Mouse (Mus musculus) stomach, postnatal 0 days (tissue): ENCODE measurements around the gene H13. TPM values are rescaled to one million over a fixed set of nuclear protein-coding genes. Genes with fewer than 3 reads are reported as not detected.

Source experiments
- ATAC-seq: fragments of 200-750 bp; cut with Nextera tagmentation; 2 replicates; pipeline ENCODE4 v1.8.0; 2017; ENCODE audit not compliant: low FRiP score, low TSS enrichment
- DNase-seq: peaks from one replicate; pipeline ENCODE4 v3.0.0-alpha.2; 2016; ENCODE audit warnings: low spot score
- H3K27ac ChIP-seq: fragments of 300-500 bp; sonication (generic); replicated peaks from 2 replicates; pipeline ENCODE4 v1.5.1; 2014; ENCODE audit warnings: mild to moderate bottlenecking, control low read depth
- H3K27me3 ChIP-seq: fragments of 300-500 bp; sonication (generic); 2 replicates; pipeline ENCODE4 v1.6.1; 2014; ENCODE audit warnings: low read length; ENCODE audit not compliant: control insufficient read depth, insufficient read depth
- H3K36me3 ChIP-seq: fragments of 300-500 bp; sonication (generic); 2 replicates; pipeline ENCODE4 v1.6.1; 2014; ENCODE audit warnings: low read length, mixed read lengths; ENCODE audit not compliant: control insufficient read depth, insufficient read depth
- H3K4me1 ChIP-seq: fragments of 300-500 bp; sonication (generic); replicated peaks from 2 replicates; pipeline ENCODE4 v1.6.1; 2014; ENCODE audit warnings: antibody characterized with exemption; ENCODE audit not compliant: control insufficient read depth, insufficient read depth
- H3K4me2 ChIP-seq: fragments of 300-500 bp; sonication (generic); replicated peaks from 2 replicates; pipeline ENCODE4 v1.6.1; 2014; ENCODE audit warnings: low read depth, mild to moderate bottlenecking, control low read depth, moderate library complexity
- H3K4me3 ChIP-seq: fragments of 300-500 bp; sonication (generic); 2 replicates; pipeline ENCODE4 v1.5.1; 2014; ENCODE audit warnings: low read depth, low read length, control low read depth
- H3K9ac ChIP-seq: fragments of 300-500 bp; sonication (generic); 2 replicates; pipeline ENCODE4 v1.6.1; 2014; ENCODE audit warnings: mild to moderate bottlenecking, low read length, control low read depth, mixed read lengths
- H3K9me3 ChIP-seq: fragments of 300-500 bp; sonication (generic); 2 replicates; pipeline ENCODE4 v1.6.1; 2016; ENCODE audit warnings: low read length; ENCODE audit not compliant: control insufficient read depth
- CTCF ChIP-seq: IDR thresholded peaks from 2 replicates; pipeline ENCODE4 v1.5.1; 2016; ENCODE audit warnings: antibody characterized with exemption, low read depth, mild to moderate bottlenecking, moderate library complexity
- EP300 ChIP-seq: optimal IDR thresholded peaks from 2 replicates; pipeline ENCODE3; 2016; ENCODE audit warnings: antibody characterized with exemption
- WGBS: fragments of 180-500 bp; shearing (Covaris S2); extraction: QIAGEN DNeasy Blood & Tissue Kit; methylation state at CpG from one replicate; pipeline ENCODE4 v1.1.7; 2014; 5-methylcytosine and 5-hydroxymethylcytosine counted together
- polyA plus RNA-seq: library from polyadenylated mRNA; unstranded; fragments of >200 nt; fragmentation: Nextera tagmentation; extraction: Ambion mirVana; gene quantifications from 2 replicates; pipeline ENCODE4 v1.2.1, GENCODE M21; 2015

H13 gene
- polyA plus RNA-seq, 1 experiment from 2014 or later: 121 TPM

DNA sequence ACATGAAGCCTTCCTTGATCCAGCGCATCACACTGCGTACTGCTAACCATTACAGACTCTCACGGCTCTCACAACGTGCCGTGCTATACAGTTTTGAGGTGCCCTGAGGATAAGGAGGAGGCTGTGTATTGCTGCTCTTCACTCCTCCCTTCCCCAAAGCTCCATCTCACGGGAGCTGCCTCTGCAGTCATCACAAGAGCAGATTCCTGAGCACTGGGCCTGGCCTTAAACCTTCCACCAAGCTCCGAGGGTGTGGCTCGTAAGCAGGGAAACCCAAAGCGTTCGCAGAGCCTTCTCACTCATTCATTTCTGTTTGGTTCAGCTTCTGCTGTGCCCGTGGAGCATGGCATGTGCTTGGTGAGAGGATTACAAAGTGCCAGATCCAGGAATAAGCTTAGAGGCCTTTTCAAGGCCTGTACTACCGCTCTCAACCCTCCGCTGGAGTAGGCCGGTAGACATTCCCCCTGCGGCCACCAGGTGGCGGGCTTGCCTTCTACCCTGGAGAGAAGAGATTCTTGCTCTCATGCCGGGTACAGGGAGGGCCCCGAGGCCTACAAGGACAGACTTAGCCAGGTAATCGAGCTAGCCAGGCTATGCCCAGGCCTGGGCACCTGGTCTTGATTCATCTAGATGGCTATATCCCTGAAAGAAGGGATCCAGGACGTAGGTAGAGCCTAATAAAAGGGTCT lies 27.4 kb downstream of the H13 start:
- WGBS: 36% methylated on average over 20 of the region's 20 CpGs
- Histone ChIP-seq H3K27me3 (no peaks in the 10 kb centered on the region), H3K9me3 (no peaks in the 10 kb centered on the region), H3K4me3 (no peak overlapping the region), H3K36me3 (peaks cover 15% of the 10 kb centered on the region), H3K27ac (peak overlapping the region; percentile 82), H3K4me2 (no peak overlapping the region), H3K4me1 (no peaks in the 10 kb centered on the region), H3K9ac (peak overlapping the region; percentile 69)
- TF ChIP-seq CTCF (peak; percentile 99), EP300 (no peak)
- ATAC-seq: peak; percentile 72
- DNase-seq: peak; percentile 92

DNA sequence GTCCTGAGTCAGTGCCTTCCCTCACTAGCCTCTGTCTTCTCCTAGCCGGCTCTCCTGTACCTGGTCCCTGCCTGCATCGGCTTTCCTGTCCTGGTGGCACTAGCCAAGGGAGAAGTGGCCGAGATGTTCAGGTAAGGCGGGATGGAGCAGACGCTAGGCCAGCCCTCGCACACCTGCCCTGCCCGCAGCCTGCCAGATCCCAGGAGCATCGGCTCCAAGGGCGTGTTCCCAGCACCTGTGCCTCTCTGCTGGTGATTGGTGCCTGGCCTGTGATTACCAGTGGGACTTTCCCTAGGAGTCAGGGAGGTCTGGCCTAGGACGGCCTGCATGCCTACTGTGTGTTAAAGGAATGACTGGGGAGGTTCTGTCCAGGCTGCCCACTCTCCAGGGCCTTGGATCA lies 30.9 kb downstream of the H13 start:
- no peaks in the 10 kb centered on the region for H3K9me3 ChIP-seq
- H3K4me2 ChIP-seq: no peak overlapping the region
- H3K27me3 ChIP-seq: no peaks in the 10 kb centered on the region
- ATAC-seq (peak; percentile 10), DNase-seq (peak; percentile 44)
- 72% methylated on average over 10 of the region's 10 CpGs for WGBS
- no peak overlapping the region for H3K4me3 ChIP-seq
- no peak overlapping the region for H3K9ac ChIP-seq
- TF ChIP-seq CTCF (no peak), EP300 (no peak)
- H3K36me3 ChIP-seq: peaks cover 39% of the 10 kb centered on the region
- no peaks in the 10 kb centered on the region for H3K4me1 ChIP-seq
- peak overlapping the region; percentile 30; the same call in 1 of the 2 replicates for H3K27ac ChIP-seq

DNA sequence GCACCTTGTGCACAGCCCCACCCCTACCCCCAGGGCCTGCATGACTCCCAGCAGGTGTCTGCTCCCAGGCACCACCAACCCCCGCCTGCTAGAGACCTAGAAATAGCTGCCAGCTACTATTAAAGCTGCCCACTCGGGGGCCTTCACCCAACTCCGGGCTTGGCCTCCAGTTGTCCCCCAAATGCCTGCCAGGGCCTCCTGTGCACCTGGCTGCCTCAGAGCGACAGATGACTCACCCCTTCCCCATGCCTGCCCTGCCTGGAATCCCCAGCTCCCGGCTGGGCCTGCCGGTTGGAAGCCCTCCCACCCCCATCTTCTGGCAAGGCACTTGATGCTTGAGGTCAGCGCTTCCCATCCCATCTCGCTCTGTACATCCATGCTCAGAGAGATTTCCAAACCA lies 31.5 kb downstream of the H13 start:
- no peaks in the 10 kb centered on the region for H3K9me3 ChIP-seq
- H3K27ac ChIP-seq: peak overlapping the region; percentile 30; the same call in 1 of the 2 replicates
- H3K27me3 ChIP-seq: no peaks in the 10 kb centered on the region
- H3K4me2 ChIP-seq: no peak overlapping the region
- H3K4me3 ChIP-seq: no peak overlapping the region
- H3K36me3 ChIP-seq: peaks cover 42% of the 10 kb centered on the region
- H3K4me1 ChIP-seq: no peaks in the 10 kb centered on the region
- H3K9ac ChIP-seq: no peak overlapping the region
- WGBS: 73% methylated on average over 8 of the region's 8 CpGs
- no peak for TF ChIP-seq EP300
- TF ChIP-seq CTCF: no peak
- ATAC-seq (no peak), DNase-seq (no peak)

DNA sequence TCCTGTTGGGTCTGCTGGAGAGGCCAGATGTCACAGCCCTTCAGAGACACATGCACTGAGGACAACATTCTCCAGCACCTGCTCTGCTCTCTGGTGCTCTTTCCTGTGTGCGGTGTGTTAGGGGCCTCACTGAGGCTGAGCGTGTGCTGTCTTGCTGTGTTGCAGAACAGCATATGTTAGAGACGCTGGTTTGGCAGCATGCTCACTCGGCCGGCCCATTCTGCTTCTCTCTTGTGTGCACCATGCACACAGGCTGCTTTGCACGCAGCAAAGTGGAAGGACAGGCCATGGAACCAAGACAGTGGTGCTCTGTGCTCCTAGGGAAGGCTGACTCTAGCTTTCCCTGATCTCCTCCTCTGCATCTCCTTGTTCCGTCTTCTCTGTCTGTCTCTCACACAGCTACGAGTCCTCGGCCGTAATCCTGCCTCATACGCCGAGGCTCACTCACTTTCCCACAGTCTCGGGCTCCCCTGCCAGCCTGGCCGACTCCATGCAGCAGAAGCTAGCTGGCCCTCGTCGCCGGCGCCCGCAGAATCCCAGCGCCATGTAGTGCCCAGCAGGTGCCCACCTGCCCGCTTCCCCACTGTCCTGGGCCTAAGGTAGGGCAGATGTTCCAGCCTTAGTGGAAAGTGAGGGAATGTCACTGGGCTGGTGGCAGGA lies 34.5 kb downstream of the H13 start:
- DNase-seq (no peak), ATAC-seq (no peak)
- no peak overlapping the region for H3K4me2 ChIP-seq
- H3K4me3 ChIP-seq: no peak overlapping the region
- H3K9ac ChIP-seq: no peak overlapping the region
- TF ChIP-seq CTCF: no peak
- H3K27me3 ChIP-seq: no peaks in the 10 kb centered on the region
- H3K9me3 ChIP-seq: no peaks in the 10 kb centered on the region
- peaks cover 37% of the 10 kb centered on the region for H3K36me3 ChIP-seq
- WGBS: 89% methylated on average over 21 of the region's 21 CpGs
- peaks cover 13% of the 10 kb centered on the region; the same call in 1 of the 2 replicates for H3K4me1 ChIP-seq
- no peak overlapping the region for H3K27ac ChIP-seq

DNA sequence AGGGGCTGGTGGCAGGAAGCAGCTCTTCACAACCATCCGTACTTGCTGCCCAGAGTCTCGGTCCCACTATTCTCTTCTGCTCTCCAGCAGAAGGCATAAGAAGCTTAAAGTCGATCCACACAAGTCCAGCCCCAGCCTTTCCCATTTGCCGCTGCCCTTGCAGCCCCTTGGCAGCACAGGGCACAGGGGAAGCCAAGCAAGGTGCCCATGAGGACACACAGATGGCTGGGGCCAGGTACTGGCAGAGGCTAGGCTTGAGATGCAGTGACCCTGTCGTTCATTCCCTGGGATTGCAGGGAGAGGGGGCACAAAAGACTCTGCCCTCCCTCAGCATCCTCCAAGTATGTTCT lies 35.0 kb downstream of the H13 start:
- peaks cover 13% of the 10 kb centered on the region; the same call in 1 of the 2 replicates for H3K4me1 ChIP-seq
- no peak overlapping the region for H3K9ac ChIP-seq
- H3K27ac ChIP-seq: no peak overlapping the region
- ATAC-seq (no peak), DNase-seq (no peak)
- peaks cover 37% of the 10 kb centered on the region for H3K36me3 ChIP-seq
- H3K4me3 ChIP-seq: no peak overlapping the region
- no peaks in the 10 kb centered on the region for H3K27me3 ChIP-seq
- H3K9me3 ChIP-seq: no peaks in the 10 kb centered on the region
- TF ChIP-seq EP300: no peak
- no peak for TF ChIP-seq CTCF
- H3K4me2 ChIP-seq: no peak overlapping the region
- WGBS: 87% methylated on average over 5 of the region's 5 CpGs

DNA sequence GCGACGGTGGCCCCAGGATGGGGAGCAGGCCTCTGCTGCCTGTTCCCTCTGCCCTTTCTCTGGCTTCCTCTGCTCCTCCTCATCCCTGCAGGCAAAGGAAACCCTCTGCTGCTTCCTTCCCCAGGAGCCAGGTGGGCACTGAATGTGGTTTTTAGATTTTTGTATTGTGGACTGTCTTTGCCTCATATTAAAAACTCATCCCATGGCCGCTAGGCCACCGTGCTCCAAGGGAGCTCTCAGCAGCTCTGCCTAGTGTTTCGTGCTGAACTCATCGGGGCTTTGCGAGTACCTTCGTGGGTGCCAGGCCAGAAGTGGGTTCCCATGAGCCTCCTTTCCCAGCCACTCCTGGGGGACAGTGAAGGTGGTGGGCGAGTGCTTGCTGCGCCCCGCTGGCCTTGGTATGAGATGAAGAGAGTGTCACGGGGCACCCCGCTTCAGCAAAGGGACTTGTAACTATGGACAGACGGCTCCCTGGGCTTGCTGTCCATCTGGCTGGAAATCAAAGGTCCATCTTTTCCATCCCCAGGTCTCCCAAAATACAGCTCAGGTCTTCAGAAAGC lies 35.6 kb downstream of the H13 start:
- H3K4me2 ChIP-seq: no peak overlapping the region
- no peak overlapping the region for H3K4me3 ChIP-seq
- H3K27me3 ChIP-seq: no peaks in the 10 kb centered on the region
- peak overlapping the region; percentile 5; the same call in 1 of the 2 replicates for H3K9ac ChIP-seq
- TF ChIP-seq EP300 (no peak), CTCF (no peak)
- peaks cover 34% of the 10 kb centered on the region for H3K36me3 ChIP-seq
- H3K4me1 ChIP-seq: peaks cover 13% of the 10 kb centered on the region; the same call in 1 of the 2 replicates
- no peak overlapping the region for H3K27ac ChIP-seq
- no peaks in the 10 kb centered on the region for H3K9me3 ChIP-seq
- DNase-seq: no peak
- WGBS: 91% methylated on average over 14 of the region's 14 CpGs
- no peak for ATAC-seq
